Mouse (Mus musculus) liver, embryonic 15.5 days (tissue): ENCODE results near the gene Gm17409. TPM values are rescaled to one million over a fixed set of nuclear protein-coding genes. Genes with fewer than 3 reads are reported as not detected.

ENCODE experiments used
- ATAC-seq: fragments of 200-750 bp; cut with Nextera tagmentation; 2 replicates; pipeline ENCODE4 v1.8.0; 2017; ENCODE audit warnings: moderate number of reproducible peaks, mild to moderate bottlenecking, moderate library complexity; ENCODE audit not compliant: insufficient read depth
- H3K27ac ChIP-seq: fragments of 300-500 bp; sonication (generic); replicated peaks from 2 replicates; pipeline ENCODE4 v1.5.1; 2015; ENCODE audit warnings: mild to moderate bottlenecking, inconsistent platforms
- H3K27me3 ChIP-seq: fragments of 300-500 bp; sonication (generic); 2 replicates; pipeline ENCODE4 v1.6.1; 2015; ENCODE audit warnings: mild to moderate bottlenecking, inconsistent platforms
- H3K36me3 ChIP-seq: fragments of 300-500 bp; sonication (generic); replicated peaks from 2 replicates; pipeline ENCODE4 v1.6.1; 2015; ENCODE audit warnings: moderate library complexity, mild to moderate bottlenecking, inconsistent platforms
- H3K4me1 ChIP-seq: fragments of 300-500 bp; sonication (generic); replicated peaks from 2 replicates; pipeline ENCODE4 v1.6.1; 2015; ENCODE audit warnings: inconsistent platforms
- H3K4me2 ChIP-seq: fragments of 300-500 bp; sonication (generic); 2 replicates; pipeline ENCODE4 v1.6.1; 2015; ENCODE audit warnings: moderate library complexity, mild to moderate bottlenecking, inconsistent platforms
- H3K4me3 ChIP-seq: fragments of 300-500 bp; sonication (generic); replicated peaks from 2 replicates; pipeline ENCODE4 v1.5.1; 2015; ENCODE audit warnings: mild to moderate bottlenecking, inconsistent platforms
- H3K9ac ChIP-seq: fragments of 300-500 bp; sonication (generic); 2 replicates; pipeline ENCODE4 v1.6.1; 2015; ENCODE audit warnings: moderate library complexity, mild to moderate bottlenecking, inconsistent platforms
- H3K9me3 ChIP-seq: fragments of 300-500 bp; sonication (generic); replicated peaks from 2 replicates; pipeline ENCODE4 v1.6.1; 2016; ENCODE audit warnings: inconsistent platforms
- WGBS: fragments of 180-500 bp; shearing (Covaris S2); methylation state at CpG from one replicate; pipeline ENCODE4 v1.1.7; 2015; ENCODE audit warnings: mixed read lengths; ENCODE audit not compliant: insufficient replicate concordance; 5-methylcytosine and 5-hydroxymethylcytosine counted together
- polyA plus RNA-seq: library from polyadenylated mRNA; unstranded; fragments of >200 nt; fragmentation: Nextera tagmentation; extraction: Ambion mirVana; gene quantifications from 2 replicates; pipeline ENCODE4 v1.2.1, GENCODE M21; 2015

The Gm17409 gene
- polyA plus RNA-seq, 1 experiment from 2014 or later = not detected

DNA sequence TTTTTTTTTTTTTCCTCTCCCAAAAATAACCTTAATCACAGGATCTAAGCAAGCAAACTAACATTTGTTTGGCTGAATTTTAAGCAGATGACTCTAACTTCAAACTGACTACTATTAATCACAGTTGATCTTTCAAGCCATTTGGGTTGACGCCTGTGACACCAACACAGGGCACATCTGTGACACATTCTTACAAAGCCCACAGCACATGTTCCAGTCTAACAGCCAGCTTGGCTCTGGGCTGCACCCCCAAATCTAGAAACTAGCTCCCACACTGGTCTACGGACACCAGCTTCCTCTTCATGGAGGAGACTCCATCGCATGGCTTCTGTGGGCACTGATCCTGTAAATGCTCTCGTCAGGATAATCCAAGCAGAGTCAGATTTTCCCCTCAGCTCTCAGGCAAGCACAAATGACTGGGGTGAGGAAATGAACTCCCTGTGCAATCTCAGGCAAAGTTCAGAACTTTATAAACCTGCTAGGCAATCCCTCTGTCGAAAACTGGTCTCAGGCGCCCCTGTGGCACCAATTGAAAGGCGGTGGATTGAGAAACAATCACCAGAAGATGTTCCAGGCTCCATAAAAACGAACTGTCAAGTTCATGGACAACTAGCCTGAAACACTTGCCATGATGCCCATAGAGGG is 13.0 kb upstream of the Gm17409 start:
- WGBS = 71% methylated on average over 8 of the region's 8 CpGs
- ATAC-seq = no peak

DNA sequence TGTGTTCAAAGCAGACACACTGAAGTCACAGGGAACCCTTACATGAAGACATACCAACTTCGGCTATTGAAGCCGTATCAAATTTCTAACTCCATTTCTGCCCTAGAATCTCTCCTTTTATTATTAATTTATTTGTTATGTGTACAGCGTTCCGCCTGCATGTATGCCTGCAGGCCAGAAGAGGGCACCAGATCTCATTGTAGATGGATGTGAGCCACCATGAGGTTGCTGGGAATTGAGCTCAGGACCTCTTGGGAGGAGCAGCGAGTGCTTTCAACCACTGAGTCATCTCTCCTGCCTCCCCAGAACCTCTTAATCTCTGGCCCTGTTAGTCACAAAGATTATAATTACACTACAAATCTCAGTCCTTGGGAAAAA is 12.4 kb upstream of the Gm17409 start:
- 77% methylated on average over 5 of the region's 5 CpGs for WGBS
- H3K36me3 ChIP-seq = peaks cover 29% of the 10 kb centered on the region
- no peak overlapping the region for H3K9ac ChIP-seq
- H3K4me1 ChIP-seq = no peaks in the 10 kb centered on the region
- H3K4me2 ChIP-seq = no peak overlapping the region
- no peak overlapping the region for H3K27ac ChIP-seq
- no peak for ATAC-seq
- H3K9me3 ChIP-seq = no peaks in the 10 kb centered on the region
- H3K27me3 ChIP-seq = no peaks in the 10 kb centered on the region
- H3K4me3 ChIP-seq = no peak overlapping the region

More for the DNA sequence above, 13.0 kb upstream of the Gm17409 start:
- no peak overlapping the region for H3K27ac ChIP-seq
- H3K4me3 ChIP-seq = no peak overlapping the region
- H3K9ac ChIP-seq = no peak overlapping the region
- peaks cover 29% of the 10 kb centered on the region for H3K36me3 ChIP-seq
- no peaks in the 10 kb centered on the region for H3K4me1 ChIP-seq
- no peak overlapping the region for H3K4me2 ChIP-seq
- no peaks in the 10 kb centered on the region for H3K27me3 ChIP-seq
- H3K9me3 ChIP-seq = no peaks in the 10 kb centered on the region

DNA sequence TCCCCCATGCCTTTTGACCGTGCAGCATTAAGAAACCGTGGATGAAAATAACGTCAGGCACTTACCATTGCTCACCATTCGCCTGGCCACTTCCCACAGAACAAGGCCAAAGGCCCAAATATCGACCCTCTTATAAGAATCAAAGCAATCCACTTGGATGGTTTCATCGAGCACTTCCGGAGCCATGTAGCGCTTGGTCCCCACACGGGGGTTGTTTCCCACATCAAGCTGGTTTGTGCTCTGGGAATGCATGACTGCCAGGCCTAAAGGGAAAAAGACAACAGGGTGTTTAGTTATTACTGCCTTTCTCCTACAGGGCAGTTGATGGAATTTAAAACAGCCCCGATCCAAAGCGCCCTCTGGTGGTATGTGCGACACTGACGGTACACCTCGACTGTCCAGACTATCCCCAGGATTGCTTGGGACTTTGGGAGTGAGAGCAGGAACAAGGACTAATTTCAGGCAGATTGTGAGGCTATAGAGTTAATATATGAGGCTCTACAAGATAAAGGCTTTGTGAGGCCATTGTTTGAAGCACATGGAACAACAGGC is 11.0 kb upstream of the Gm17409 start:
- ATAC-seq = no peak

DNA sequence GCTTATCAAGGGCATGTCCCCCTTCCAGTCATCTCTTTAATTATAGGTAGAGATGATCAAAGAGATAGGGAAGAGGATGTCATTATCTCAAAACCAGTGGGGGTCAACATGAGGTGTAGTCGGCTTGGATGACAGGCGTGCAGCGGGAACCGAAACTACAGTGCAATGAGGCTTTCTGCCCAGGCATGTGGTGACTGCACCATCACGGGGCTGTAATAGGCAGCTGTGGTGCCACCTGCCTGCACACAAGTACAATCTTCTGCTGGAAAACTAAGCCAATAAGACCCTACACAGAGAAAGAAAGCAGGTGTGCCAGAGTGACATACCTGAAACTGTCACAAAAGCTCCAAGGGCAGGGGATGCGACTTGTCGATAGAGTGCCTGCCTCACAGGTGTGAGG is 374 bp downstream of the Gm17409 start:
- Histone ChIP-seq H3K9me3 (no peaks in the 10 kb centered on the region), H3K9ac (no peak overlapping the region), H3K27ac (no peak overlapping the region), H3K4me3 (no peak overlapping the region), H3K4me1 (no peaks in the 10 kb centered on the region), H3K4me2 (no peak overlapping the region), H3K27me3 (no peaks in the 10 kb centered on the region), H3K36me3 (peaks cover 24% of the 10 kb centered on the region)
- no peak for ATAC-seq
- WGBS = 78% methylated on average over 7 of the region's 7 CpGs

More for the DNA sequence above, 11.0 kb upstream of the Gm17409 start:
- Histone ChIP-seq H3K36me3 (peaks cover 29% of the 10 kb centered on the region), H3K4me1 (no peaks in the 10 kb centered on the region), H3K27me3 (no peaks in the 10 kb centered on the region), H3K4me2 (no peak overlapping the region), H3K4me3 (no peak overlapping the region), H3K27ac (no peak overlapping the region), H3K9ac (no peak overlapping the region), H3K9me3 (no peaks in the 10 kb centered on the region)
- 75% methylated on average over 14 of the region's 14 CpGs for WGBS

DNA sequence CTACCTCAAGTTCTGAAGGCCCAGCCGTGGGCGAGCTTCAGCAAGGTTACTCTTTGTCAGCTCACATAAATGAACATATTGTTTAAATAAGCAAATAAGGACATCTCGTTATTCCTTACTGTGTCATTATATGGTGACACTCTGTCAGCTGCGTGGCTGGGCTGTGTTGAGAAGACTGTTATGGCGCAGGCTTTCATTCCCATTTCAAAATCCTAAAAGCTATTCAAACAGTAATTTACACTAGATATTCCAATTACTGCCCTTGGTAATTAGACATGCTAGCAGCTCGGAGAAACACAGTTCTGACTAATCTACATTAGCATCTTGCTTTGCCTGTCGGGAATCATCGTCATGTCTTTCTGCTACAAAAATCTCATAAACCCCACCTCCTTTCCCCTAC is 5.7 kb downstream of the Gm17409 start:
- no peaks in the 10 kb centered on the region for H3K27me3 ChIP-seq
- ATAC-seq = no peak
- 66% methylated on average over 8 of the region's 8 CpGs for WGBS

DNA sequence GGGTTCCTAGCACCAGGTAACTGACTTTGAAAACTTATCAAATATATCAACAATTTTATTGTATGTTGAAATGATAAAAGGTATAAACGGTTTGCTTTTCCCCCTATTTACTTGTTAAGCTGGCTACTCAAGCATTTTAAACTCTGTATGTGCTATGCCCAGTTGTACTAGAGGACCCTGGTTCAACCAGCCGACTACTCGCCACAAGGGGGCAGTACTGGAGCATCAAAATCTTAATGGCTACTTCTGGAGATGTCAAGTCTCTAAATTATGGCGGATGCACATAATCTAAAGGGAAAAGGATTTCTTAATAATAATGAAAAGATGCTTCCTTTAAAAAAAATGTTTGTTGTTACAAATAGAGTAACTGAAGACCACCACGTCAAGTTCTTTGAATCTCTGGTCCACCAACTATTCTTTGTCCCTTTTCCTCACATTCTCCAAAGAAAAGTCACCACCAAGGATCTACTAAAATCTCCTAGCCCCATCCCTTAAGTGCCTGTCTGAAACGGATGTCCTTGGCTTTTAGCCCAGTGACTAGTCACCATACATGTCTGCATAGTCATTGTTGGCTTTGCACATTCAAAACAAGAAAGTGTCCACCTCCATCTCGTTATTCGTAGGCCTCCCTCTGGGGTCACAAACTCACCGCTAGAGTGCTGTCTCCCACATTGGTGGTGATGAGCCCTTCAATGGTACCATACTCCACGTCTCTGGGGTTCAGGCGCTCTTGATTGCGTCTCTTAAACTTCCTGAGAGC is 7.2 kb downstream of the Gm17409 start:
- 48% methylated on average over 12 of the region's 12 CpGs for WGBS
- Histone ChIP-seq H3K4me1 (no peaks in the 10 kb centered on the region), H3K36me3 (0 out of 2 replicates have a peak, but pooled peaks cover 3% of the 10 kb centered on the region), H3K9ac (no peak overlapping the region), H3K27ac (no peak overlapping the region), H3K4me3 (no peak overlapping the region), H3K27me3 (no peaks in the 10 kb centered on the region), H3K9me3 (no peaks in the 10 kb centered on the region), H3K4me2 (no peak overlapping the region)
- ATAC-seq = no peak

More for the DNA sequence above, 5.7 kb downstream of the Gm17409 start:
- Histone ChIP-seq H3K9ac (no peak overlapping the region), H3K9me3 (no peaks in the 10 kb centered on the region), H3K4me2 (no peak overlapping the region), H3K27ac (no peak overlapping the region), H3K36me3 (0 out of 2 replicates have a peak, but pooled peaks cover 3% of the 10 kb centered on the region), H3K4me1 (no peaks in the 10 kb centered on the region), H3K4me3 (no peak overlapping the region)

DNA sequence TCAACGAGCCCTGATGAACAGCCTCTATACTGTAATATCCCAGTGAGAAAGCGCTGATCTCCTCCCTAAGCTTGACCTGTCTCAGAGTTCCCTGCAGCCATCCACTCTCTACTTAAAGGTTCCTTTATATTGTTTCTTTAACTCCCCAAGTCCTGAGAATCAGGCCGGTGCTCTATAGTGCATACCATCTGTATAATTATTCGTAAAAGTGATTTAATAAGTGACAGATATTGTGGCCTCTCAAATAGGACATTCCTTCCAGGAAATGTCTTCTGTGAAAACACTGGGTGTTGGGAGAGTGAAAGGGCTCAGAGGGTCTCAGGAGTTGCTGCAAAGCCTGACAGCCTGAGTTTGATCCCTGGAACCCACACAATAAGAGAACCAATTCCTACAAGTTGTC is 8.2 kb downstream of the Gm17409 start:
- WGBS = 81% methylated on average over 4 of the region's 4 CpGs
- no peak overlapping the region for H3K9ac ChIP-seq

DNA sequence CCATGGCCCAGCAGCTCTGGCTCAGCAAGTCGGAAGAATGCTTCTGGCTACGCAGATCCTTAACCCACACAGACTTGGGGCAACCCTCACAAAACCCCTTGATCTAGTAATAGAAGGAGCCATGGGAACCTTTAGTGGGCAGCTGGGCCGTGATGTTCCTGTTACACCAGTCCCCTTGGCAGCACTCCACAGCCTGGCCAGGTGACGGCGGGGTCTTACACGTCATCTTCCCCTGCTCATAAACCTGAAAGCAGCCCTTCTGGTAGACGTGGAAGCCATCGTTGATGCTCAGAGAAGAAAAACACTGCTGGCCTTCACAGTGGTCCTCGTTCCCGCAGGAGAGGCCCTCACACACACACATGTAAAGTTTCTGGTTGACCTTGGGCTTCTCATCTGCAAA is 9.6 kb downstream of the Gm17409 start:
- whole genome bisulfite sequencing = 83% methylated on average over 10 of the region's 10 CpGs
- H3K4me1 ChIP-seq = no peaks in the 10 kb centered on the region
- no peaks in the 10 kb centered on the region for H3K9me3 ChIP-seq
- H3K27ac ChIP-seq = no peak overlapping the region
- no peak for ATAC-seq
- no peaks in the 10 kb centered on the region for H3K27me3 ChIP-seq
- no peaks in the 10 kb centered on the region for H3K36me3 ChIP-seq
- no peak overlapping the region for H3K9ac ChIP-seq
- no peak overlapping the region for H3K4me3 ChIP-seq
- H3K4me2 ChIP-seq = no peak overlapping the region

More for the DNA sequence above, 8.2 kb downstream of the Gm17409 start:
- 0 out of 2 replicates have a peak, but pooled peaks cover 3% of the 10 kb centered on the region for H3K36me3 ChIP-seq
- H3K4me2 ChIP-seq = no peak overlapping the region
- ATAC-seq = no peak
- H3K27me3 ChIP-seq = no peaks in the 10 kb centered on the region
- no peak overlapping the region for H3K27ac ChIP-seq
- H3K9me3 ChIP-seq = no peaks in the 10 kb centered on the region
- no peak overlapping the region for H3K4me3 ChIP-seq
- H3K4me1 ChIP-seq = no peaks in the 10 kb centered on the region

DNA sequence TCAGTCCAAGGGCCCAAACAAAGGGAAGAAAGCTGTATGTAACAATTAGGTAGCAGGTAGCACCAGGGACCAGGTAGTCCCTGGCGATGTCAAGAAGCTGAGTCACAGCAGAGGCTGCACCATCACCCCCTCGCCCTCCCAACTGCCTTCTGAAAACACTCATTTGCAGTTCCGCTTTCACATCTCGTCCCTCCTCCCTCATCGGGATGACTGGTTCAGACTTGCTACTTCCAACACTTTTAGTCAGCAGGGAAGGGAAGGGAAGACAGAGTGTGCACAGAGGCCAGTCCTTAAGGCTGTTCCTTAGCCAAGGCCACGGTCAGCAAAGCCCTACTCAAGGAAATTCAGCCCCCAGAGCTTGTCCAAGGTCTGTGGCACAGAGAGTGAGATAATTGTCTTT is 10.8 kb downstream of the Gm17409 start:
- Histone ChIP-seq H3K9ac (no peak overlapping the region), H3K36me3 (no peaks in the 10 kb centered on the region), H3K27me3 (no peaks in the 10 kb centered on the region), H3K27ac (no peak overlapping the region), H3K4me2 (no peak overlapping the region), H3K4me1 (no peaks in the 10 kb centered on the region), H3K9me3 (no peaks in the 10 kb centered on the region), H3K4me3 (no peak overlapping the region)
- no peak for ATAC-seq
- WGBS = 36% methylated on average over 6 of the region's 6 CpGs

DNA sequence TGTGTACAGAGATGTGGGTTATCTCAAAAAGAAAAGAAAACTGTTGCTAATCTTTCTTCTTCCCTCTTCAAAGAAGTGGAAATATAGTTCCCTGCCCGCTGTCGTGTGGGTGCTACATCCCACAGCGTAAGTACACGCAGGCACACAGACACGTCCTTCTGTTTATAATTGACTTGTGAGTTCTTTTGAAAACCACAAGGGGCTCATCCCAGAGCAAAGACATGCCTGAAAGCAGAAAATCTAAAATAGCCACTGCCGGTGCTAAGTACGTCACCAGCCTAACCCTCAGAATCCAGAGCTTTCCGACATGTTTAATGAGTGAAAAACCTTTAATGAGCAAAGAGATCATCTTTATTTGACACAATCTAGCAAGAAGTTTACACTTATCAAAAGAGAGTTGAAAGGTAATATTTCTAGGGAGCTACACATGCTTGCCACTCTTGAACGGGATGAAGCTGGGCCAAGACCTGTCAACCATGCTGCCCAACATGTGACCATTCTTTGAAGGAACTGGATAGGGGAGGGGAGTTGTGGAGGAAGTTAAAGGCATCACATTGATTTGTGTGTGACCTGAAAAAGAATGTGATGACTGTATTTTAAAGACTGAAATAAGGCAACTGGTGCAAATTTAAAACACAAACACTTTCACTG is 11.7 kb downstream of the Gm17409 start:
- no peak overlapping the region for H3K4me3 ChIP-seq
- WGBS = 73% methylated on average over 9 of the region's 9 CpGs
- H3K27me3 ChIP-seq = no peaks in the 10 kb centered on the region
- H3K9me3 ChIP-seq = no peaks in the 10 kb centered on the region
- no peaks in the 10 kb centered on the region for H3K36me3 ChIP-seq
- no peak overlapping the region for H3K4me2 ChIP-seq
- no peak overlapping the region for H3K27ac ChIP-seq
- H3K4me1 ChIP-seq = no peaks in the 10 kb centered on the region
- ATAC-seq = no peak
- no peak overlapping the region for H3K9ac ChIP-seq
